Mouse (Mus musculus) olfactory bulb, adult 2 months (tissue): ENCODE measurements around the gene Thsd4.

Experiments
- CTCF ChIP-seq: fragments of 200-500 bp; IDR thresholded peaks from 2 replicates; pipeline ENCODE4 v1.5.1; 2012; ENCODE audit warnings: low read depth, mild to moderate bottlenecking, low read length, moderate library complexity; ENCODE audit not compliant: insufficient read depth
- POLR2A ChIP-seq: fragments of 200-500 bp; IDR thresholded peaks from 2 replicates; pipeline ENCODE4 v1.6.1; 2012; ENCODE audit warnings: mild to moderate bottlenecking, low read depth, low read length, moderate library complexity; ENCODE audit not compliant: insufficient read depth

GRCm38 (mm10) chr9:60184083-60184482 lies 337.8 kb downstream of the Thsd4 start:
- TF ChIP-seq CTCF (no peak), POLR2A (no peak)
